Mouse (Mus musculus): ENCODE data around the gene Hoxc6. TPM values are rescaled to one million over a fixed set of nuclear protein-coding genes. Genes with fewer than 3 reads are reported as not detected.

Gene Hoxc6
- polyA plus RNA-seq, 1 experiment from 2014 or later, result 0.14 TPM

DNA sequence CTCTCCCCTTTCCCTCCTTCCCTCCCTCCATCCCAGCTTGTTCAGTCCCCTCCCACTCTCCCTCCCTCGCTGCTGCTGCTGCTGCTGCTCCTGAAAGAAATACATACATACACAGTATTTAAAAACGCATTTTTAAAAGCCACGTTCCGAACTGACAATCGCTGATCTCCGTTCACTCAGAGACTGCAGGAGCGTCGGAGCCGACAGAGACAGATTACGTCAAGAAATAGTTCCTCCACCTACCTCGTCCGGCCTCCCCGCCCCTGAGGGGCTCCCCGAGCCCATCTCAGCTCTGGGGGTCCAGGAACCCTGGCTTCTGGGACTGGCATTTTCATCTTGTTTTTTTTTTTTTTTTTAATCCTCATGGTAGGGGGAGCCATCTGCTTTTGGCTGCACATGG is 17.1 kb upstream of the Hoxc6 start:
- Histone ChIP-seq H3K9me3 (replicated peaks) (no peaks in the 10 kb centered on the region), H3K9ac (no peak overlapping the region), H3K4me3 (replicated peaks) (no peak overlapping the region), H3K27ac (no peak overlapping the region), H3K4me2 (peak overlapping the region; percentile 46; the same call in 1 of the 2 replicates), H3K4me1 (replicated peaks) (0 out of 2 replicates have a peak, but pooled peaks cover 6% of the 10 kb centered on the region), H3K36me3 (no peaks in the 10 kb centered on the region), H3K27me3 (peaks cover 100% of the 10 kb centered on the region)
- 2% methylated on average over 14 of the region's 14 CpGs for WGBS (ENCODE audit: insufficient replicate concordance)
- ATAC-seq (ENCODE audit: low read depth) (no peak), DNase-seq (no peak)

DNA sequence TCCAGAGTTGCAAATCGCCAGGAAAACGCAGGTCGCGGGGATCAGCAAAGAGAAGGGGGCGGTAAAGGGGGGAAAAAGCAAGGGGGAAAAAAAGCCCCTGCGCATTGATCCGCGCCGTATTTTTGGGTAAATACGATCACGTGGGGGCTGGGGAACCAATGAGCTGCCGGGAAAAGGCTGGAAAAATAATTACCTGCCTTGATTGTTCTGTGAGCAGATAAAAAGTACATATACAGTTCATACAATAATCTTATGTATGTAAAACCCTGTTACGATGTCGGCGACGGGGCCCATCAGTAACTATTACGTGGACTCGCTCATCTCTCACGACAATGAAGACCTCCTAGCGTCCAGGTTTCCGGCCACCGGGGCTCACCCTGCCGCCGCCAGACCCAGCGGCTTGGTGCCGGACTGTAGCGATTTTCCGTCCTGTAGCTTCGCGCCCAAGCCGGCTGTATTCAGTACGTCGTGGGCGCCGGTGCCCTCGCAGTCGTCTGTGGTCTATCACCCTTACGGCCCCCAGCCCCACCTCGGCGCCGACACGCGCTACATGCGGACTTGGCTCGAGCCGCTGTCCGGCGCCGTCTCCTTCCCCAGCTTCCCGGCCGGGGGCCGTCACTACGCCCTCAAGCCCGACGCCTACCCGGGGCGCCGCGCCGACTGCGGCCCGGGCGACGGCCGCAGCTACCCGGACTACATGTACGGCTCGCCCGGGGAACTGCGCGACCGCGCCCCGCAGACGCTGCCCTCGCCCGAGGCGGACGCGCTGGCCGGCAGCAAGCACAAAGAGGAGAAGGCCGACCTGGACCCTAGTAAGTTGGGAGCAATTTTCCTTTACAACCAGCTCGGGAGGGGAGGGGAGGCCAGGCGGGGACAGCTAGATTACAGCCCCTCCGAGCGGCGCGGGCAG is 16.4 kb upstream of the Hoxc6 start:
- DNase-seq (no peak), ATAC-seq (ENCODE audit: low read depth) (no peak)
- Histone ChIP-seq H3K36me3 (no peaks in the 10 kb centered on the region), H3K27ac (no peak overlapping the region), H3K9me3 (replicated peaks) (no peaks in the 10 kb centered on the region), H3K4me1 (replicated peaks) (0 out of 2 replicates have a peak, but pooled peaks cover 6% of the 10 kb centered on the region), H3K27me3 (peaks cover 100% of the 10 kb centered on the region), H3K4me2 (peak overlapping the region; percentile 46), H3K4me3 (replicated peaks) (peak overlapping the region; percentile 12), H3K9ac (no peak overlapping the region)
- WGBS (ENCODE audit: insufficient replicate concordance), result 1% methylated on average over 88 of the region's 88 CpGs

DNA sequence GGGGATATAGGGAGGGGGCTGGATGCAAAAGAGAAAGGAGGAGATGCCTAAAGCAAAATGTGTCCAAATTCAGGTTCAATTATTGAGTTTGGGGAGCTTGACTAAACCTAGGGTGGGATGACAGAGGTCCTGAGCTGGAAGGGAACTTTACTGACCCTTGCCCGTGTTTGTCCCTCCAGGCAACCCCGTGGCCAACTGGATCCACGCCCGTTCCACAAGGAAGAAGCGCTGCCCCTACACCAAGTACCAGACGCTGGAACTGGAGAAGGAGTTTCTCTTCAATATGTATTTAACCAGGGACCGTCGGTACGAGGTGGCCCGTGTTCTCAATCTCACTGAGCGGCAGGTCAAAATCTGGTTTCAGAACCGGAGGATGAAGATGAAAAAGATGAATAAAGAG is 14.3 kb upstream of the Hoxc6 start:
- Histone ChIP-seq H3K36me3 (no peaks in the 10 kb centered on the region), H3K9me3 (replicated peaks) (no peaks in the 10 kb centered on the region), H3K4me3 (replicated peaks) (no peak overlapping the region), H3K9ac (no peak overlapping the region), H3K27ac (no peak overlapping the region), H3K27me3 (peaks cover 100% of the 10 kb centered on the region), H3K4me2 (no peak overlapping the region), H3K4me1 (replicated peaks) (0 out of 2 replicates have a peak, but pooled peaks cover 6% of the 10 kb centered on the region)
- DNase-seq (no peak), ATAC-seq (ENCODE audit: low read depth) (no peak)
- 2% methylated on average over 12 of the region's 12 CpGs for WGBS (ENCODE audit: insufficient replicate concordance)

DNA sequence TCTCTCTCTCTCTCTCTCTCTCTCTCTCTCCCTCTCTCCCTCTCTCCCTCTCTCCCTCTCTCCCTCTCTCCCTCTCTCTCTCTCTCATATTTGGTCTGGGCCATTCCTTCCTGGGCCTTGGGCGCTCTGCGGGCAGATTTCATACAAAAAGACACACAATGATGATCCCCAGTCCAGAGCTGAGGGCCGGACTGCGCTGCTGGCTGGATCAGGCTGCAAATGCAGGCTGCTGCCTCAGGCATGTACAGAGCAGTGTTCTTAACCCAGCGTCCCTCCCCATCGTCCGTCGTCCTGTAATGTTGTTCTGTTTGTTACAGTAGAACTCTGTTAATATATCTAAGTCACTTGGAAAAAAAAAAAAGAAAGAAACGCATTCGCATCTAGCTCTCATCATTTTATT is 13.5 kb upstream of the Hoxc6 start:
- no peak overlapping the region for H3K4me3 ChIP-seq (replicated peaks)
- H3K9me3 ChIP-seq (replicated peaks), result no peaks in the 10 kb centered on the region
- H3K4me1 ChIP-seq (replicated peaks), result 0 out of 2 replicates have a peak, but pooled peaks cover 6% of the 10 kb centered on the region
- ATAC-seq (ENCODE audit: low read depth) (no peak), DNase-seq (no peak)
- no peak overlapping the region for H3K27ac ChIP-seq
- H3K27me3 ChIP-seq, result peaks cover 100% of the 10 kb centered on the region
- no peak overlapping the region for H3K9ac ChIP-seq
- H3K36me3 ChIP-seq, result no peaks in the 10 kb centered on the region
- WGBS (ENCODE audit: insufficient replicate concordance), result 7% methylated on average over 10 of the region's 10 CpGs
- no peak overlapping the region for H3K4me2 ChIP-seq

DNA sequence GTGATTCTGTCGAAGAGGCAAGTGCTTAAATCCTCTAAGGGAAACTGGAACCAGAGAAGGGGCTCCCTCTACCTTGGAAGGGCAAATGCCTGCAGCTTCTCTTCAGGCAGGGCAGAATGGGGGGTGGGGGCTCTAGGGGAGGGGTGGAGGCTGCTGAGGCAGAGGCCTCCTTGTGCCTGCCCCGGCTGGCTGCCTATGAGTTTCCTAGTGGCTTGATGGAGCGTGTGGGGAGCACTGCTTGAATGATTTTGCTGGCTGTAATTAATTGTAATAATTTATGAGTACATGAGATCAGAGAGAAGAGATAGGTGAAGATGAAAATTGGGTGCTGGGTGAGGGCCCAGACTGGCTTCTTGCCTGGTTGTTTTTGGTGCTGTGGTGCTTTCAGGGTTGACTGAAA is 13.1 kb upstream of the Hoxc6 start:
- H3K9ac ChIP-seq, result no peak overlapping the region
- H3K27ac ChIP-seq, result no peak overlapping the region
- no peak overlapping the region for H3K4me3 ChIP-seq (replicated peaks)
- WGBS (ENCODE audit: insufficient replicate concordance), result 8% methylated on average over 3 of the region's 3 CpGs
- no peaks in the 10 kb centered on the region for H3K9me3 ChIP-seq (replicated peaks)
- no peaks in the 10 kb centered on the region for H3K36me3 ChIP-seq
- DNase-seq, result no peak
- no peak overlapping the region for H3K4me2 ChIP-seq
- no peak for ATAC-seq (ENCODE audit: low read depth)
- H3K4me1 ChIP-seq (replicated peaks), result 0 out of 2 replicates have a peak, but pooled peaks cover 6% of the 10 kb centered on the region
- H3K27me3 ChIP-seq, result peaks cover 100% of the 10 kb centered on the region

DNA sequence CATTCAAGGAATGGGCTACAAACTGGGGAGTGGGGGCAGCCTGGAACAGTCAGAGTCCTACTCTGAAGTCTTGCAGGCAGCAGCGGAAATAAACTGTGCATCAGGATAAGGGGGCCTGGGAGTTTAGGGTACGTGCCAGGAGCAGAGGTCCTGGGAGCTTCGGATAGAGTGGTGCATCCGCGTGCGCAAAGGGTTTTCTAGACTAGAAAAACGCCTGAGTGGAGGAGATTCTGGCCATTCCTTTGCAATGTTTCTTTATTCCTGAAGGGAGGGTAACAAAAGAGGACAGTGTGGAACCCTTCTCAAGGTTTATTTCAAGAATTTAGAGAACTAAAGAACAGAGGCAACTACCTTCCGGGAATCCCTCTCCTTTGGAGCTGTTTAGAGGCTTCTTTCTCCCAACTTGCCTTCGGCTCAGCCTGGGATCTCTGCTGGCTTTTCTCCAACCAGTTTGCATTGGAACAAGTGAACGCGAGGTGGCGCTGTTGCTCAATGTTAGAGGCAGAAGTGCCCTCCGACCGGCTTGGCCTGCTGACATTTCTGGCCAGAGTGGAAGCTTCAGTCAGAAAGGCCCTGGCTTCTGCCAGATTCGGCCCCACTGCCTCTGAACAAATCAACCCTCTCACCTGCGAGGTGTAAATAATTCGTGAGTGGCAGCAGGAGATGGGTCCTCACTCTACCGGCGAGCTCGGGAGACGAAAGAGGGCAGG is 10.8 kb upstream of the Hoxc6 start:
- Histone ChIP-seq H3K9me3 (replicated peaks) (no peaks in the 10 kb centered on the region), H3K27ac (no peak overlapping the region), H3K4me2 (no peak overlapping the region), H3K36me3 (no peaks in the 10 kb centered on the region), H3K9ac (no peak overlapping the region), H3K27me3 (peaks cover 99% of the 10 kb centered on the region), H3K4me1 (replicated peaks) (no peaks in the 10 kb centered on the region), H3K4me3 (replicated peaks) (no peak overlapping the region)
- 4% methylated on average over 21 of the region's 21 CpGs for WGBS (ENCODE audit: insufficient replicate concordance)
- ATAC-seq (ENCODE audit: low read depth), result no peak
- DNase-seq, result peak; percentile 55

DNA sequence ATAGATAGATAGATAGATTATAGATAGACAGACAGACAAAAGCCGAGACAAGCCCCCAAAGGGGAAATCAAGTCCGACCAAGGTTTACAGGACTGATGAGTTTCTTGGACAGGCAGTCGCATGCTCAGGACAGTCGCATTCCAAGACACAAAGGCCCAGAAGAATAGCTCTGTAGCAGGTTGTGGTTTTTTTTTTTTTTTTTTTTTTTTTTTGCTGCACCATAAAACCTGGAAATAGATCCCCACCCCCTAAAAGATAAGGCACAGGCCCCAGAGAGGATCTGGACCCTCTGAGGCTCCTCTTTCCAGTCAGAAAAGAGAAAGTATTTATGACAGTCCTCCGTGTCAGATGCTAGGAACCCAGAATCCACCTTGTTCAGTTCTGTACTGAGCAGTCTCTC is 10.0 kb upstream of the Hoxc6 start:
- DNase-seq (no peak), ATAC-seq (ENCODE audit: low read depth) (no peak)
- H3K4me1 ChIP-seq (replicated peaks), result no peaks in the 10 kb centered on the region
- H3K27me3 ChIP-seq, result peaks cover 99% of the 10 kb centered on the region
- no peak overlapping the region for H3K4me3 ChIP-seq (replicated peaks)
- no peak overlapping the region for H3K9ac ChIP-seq
- no peaks in the 10 kb centered on the region for H3K36me3 ChIP-seq
- 21% methylated on average over 5 of the region's 5 CpGs for WGBS (ENCODE audit: insufficient replicate concordance)
- no peak overlapping the region for H3K4me2 ChIP-seq
- no peak overlapping the region for H3K27ac ChIP-seq
- no peaks in the 10 kb centered on the region for H3K9me3 ChIP-seq (replicated peaks)

DNA sequence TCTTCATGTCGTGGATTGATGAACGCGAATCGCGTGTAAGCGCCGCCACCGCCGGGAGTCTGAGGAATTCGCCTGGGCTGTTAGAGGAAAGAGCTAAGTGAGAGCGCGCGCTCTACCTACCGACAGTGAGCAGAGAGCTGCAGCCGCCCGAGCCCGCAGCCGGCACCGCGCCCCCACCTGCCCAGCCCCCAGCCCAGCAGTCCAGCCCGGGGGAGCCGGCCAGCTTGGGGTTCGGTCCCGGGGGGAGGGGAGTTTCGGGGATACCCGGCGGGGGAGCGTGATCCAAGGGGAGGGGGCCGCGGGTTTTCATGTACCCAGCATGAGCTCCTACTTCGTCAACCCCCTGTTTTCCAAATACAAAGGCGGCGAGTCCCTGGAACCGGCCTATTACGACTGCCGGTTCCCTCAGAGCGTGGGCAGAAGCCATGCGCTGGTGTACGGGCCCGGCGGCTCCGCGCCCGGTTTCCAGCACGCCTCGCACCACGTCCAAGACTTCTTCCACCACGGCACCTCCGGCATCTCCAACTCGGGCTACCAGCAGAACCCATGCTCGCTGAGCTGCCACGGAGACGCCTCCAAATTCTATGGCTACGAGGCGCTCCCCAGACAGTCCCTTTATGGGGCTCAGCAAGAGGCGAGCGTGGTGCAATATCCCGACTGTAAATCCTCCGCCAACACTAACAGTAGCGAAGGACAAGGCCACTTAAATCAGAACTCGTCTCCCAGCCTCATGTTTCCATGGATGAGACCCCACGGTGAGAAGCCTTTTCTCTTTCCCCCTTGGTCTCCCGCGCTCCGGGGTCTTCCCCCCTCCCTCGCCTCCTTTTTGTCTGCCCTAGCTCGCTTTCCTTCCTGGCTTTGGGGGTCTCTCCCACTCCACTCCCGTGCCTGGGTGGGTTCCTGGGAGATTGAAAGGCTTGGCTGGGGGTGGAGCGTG is 7.3 kb upstream of the Hoxc6 start, which contains the start of gene Hoxc8:
Hoxc8 (plus strand) TSS at position 147 of the 937 bp plus-strand sequence.
- Histone ChIP-seq H3K36me3 (no peaks in the 10 kb centered on the region), H3K4me2 (no peak within 1 kb of the TSS), H3K4me1 (replicated peaks) (no peaks in the 10 kb centered on the region), H3K9ac (no peak within 1 kb of the TSS), H3K4me3 (replicated peaks) (no peak within 1 kb of the TSS), H3K27ac (no peak within 1 kb of the TSS), H3K27me3 (peaks cover 98% of the 10 kb centered on the region), H3K9me3 (replicated peaks) (no peaks in the 10 kb centered on the region)
- ATAC-seq (ENCODE audit: low read depth) (no peak), DNase-seq (no peak)
- WGBS (ENCODE audit: insufficient replicate concordance), result 3% methylated on average over 69 of the region's 69 CpGs

DNA sequence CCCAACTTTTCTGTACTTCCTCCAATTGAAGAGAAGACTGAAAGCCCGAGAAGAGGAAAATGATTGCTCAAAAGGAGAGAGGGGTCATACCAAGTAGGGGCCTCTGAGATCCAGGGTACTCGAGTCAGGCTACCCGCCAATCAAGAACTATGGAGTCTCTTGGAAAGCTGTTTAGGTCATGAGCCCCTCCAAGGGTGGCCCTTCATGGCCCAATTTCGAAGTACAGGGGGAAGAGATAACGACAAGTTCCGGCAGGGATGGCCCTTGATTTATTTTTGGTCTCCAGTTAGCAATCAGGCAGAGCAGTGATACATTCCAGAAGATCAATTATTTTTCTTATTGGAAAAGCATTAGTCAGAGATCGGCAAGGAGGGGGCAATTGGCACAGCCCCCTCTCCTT is 6.3 kb upstream of the Hoxc6 start:
- 2% methylated on average over 7 of the region's 7 CpGs for WGBS (ENCODE audit: insufficient replicate concordance)
- H3K9me3 ChIP-seq (replicated peaks), result no peaks in the 10 kb centered on the region
- no peaks in the 10 kb centered on the region for H3K36me3 ChIP-seq
- ATAC-seq (ENCODE audit: low read depth) (no peak), DNase-seq (no peak)
- no peak overlapping the region for H3K9ac ChIP-seq
- H3K27ac ChIP-seq, result no peak overlapping the region
- no peaks in the 10 kb centered on the region for H3K4me1 ChIP-seq (replicated peaks)
- H3K4me3 ChIP-seq (replicated peaks), result no peak overlapping the region
- H3K27me3 ChIP-seq, result peaks cover 98% of the 10 kb centered on the region
- no peak overlapping the region for H3K4me2 ChIP-seq

DNA sequence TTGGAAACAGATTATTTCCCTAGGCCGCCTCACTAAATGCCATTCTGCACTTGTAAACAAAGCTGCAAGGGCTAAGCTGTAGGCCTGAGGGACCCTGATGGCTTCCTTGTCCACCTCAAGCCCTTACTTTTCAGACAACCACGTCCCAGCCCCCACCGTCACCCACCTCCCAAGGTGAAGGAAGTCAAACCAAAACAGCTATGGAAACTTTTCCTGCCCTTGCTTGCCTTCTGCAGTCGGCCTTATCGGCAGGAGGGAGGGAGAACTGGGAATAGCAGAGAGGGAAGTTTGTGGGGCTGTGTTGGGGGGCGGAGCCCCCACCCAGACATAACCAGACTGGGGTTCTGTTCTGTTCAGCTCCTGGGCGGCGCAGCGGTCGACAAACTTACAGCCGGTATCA is 5.9 kb upstream of the Hoxc6 start:
- Histone ChIP-seq H3K9me3 (replicated peaks) (no peaks in the 10 kb centered on the region), H3K27ac (no peak overlapping the region), H3K4me1 (replicated peaks) (no peaks in the 10 kb centered on the region), H3K4me3 (replicated peaks) (no peak overlapping the region), H3K36me3 (no peaks in the 10 kb centered on the region), H3K9ac (no peak overlapping the region), H3K27me3 (peaks cover 98% of the 10 kb centered on the region), H3K4me2 (no peak overlapping the region)
- WGBS (ENCODE audit: insufficient replicate concordance), result 2% methylated on average over 11 of the region's 11 CpGs
- ATAC-seq (ENCODE audit: low read depth) (no peak), DNase-seq (no peak)

DNA sequence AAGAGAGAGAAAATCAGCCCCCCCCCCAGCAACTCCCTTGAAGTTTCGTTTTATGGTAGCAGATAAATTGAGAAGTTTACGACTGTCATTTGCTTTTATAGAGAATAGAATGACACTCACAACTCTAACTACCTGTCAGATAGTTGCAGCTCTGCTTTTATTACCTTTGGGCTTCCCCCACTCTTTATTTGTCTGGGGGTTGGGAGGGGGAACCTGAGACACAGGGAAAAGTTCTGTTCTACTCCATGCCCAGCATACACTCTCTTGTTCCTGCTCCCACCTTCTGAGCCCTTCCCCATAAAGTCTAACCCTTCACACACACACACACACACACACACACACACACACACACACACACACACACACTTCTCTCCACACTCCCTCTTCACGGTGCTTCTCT is 5.2 kb upstream of the Hoxc6 start:
- DNase-seq (no peak), ATAC-seq (ENCODE audit: low read depth) (no peak)
- WGBS (ENCODE audit: insufficient replicate concordance), result 0% methylated on average over 3 of the region's 3 CpGs
- Histone ChIP-seq H3K36me3 (no peaks in the 10 kb centered on the region), H3K27me3 (peaks cover 98% of the 10 kb centered on the region), H3K9ac (no peak overlapping the region), H3K4me3 (replicated peaks) (no peak overlapping the region), H3K9me3 (replicated peaks) (no peaks in the 10 kb centered on the region), H3K27ac (no peak overlapping the region), H3K4me1 (replicated peaks) (no peaks in the 10 kb centered on the region), H3K4me2 (no peak overlapping the region)

Measured in liver, embryonic 13.5 days (tissue).